Mouse (Mus musculus) cortical plate, adult 2 months (tissue): ENCODE results near the gene Scn5a.

Experiments used
- CTCF ChIP-seq: fragments of 200-500 bp; IDR thresholded peaks from 2 replicates; pipeline ENCODE4 v1.5.1; 2011; ENCODE audit warnings: mild to moderate bottlenecking, control low read depth, low read length; ENCODE audit not compliant: insufficient read depth; ENCODE audit errors: extremely low read depth
- POLR2A ChIP-seq: fragments of 200-500 bp; IDR thresholded peaks from 2 replicates; pipeline ENCODE4 v1.6.1; 2011; ENCODE audit warnings: mild to moderate bottlenecking, low read length, control low read depth; ENCODE audit not compliant: insufficient read depth; ENCODE audit errors: extremely low read depth

- no peak for TF ChIP-seq CTCF
- no peak for TF ChIP-seq POLR2A
Observed at GRCm38 (mm10) chr9:119570652-119571051, 8.2 kb downstream of the Scn5a start.
